Mouse (Mus musculus): ENCODE results near the gene Prkag3.

- no peak for TF ChIP-seq CTCF (IDR thresholded peaks at IDR 0.05; ENCODE audit: low read depth)
- TF ChIP-seq EP300 (IDR thresholded peaks at IDR 0.05; ENCODE audit: low read depth) = no peak
These were observed 3.1 kb upstream of the Prkag3 start for GRCm38 (mm10) chr1:74752150-74752549.
